Mouse (Mus musculus) stomach, embryonic 16.5 days (tissue): ENCODE data around the gene Fbxo33. TPM values are rescaled to one million over a fixed set of nuclear protein-coding genes. Genes with fewer than 3 reads are reported as not detected.
A peak's percentile ranks its signal among the peaks of the same experiment; 100 is the strongest.

Experiments used
- ATAC-seq: fragments of 200-750 bp; cut with Nextera tagmentation; 2 replicates; pipeline ENCODE4 v1.8.0; 2017; ENCODE audit warnings: moderate number of reproducible peaks, moderate TSS enrichment; ENCODE audit not compliant: insufficient read depth, low FRiP score
- H3K27ac ChIP-seq: fragments of 300-500 bp; sonication (generic); 2 replicates; pipeline ENCODE4 v1.5.1; 2014; ENCODE audit warnings: low read length
- H3K27me3 ChIP-seq: fragments of 300-500 bp; sonication (generic); 2 replicates; pipeline ENCODE4 v1.6.1; 2014; ENCODE audit warnings: low read length, control low read depth, mixed read lengths; ENCODE audit not compliant: control insufficient read depth, insufficient read depth
- H3K36me3 ChIP-seq: fragments of 300-500 bp; sonication (generic); 2 replicates; pipeline ENCODE4 v1.6.1; 2014; ENCODE audit warnings: low read length; ENCODE audit not compliant: control insufficient read depth, insufficient read depth
- H3K4me1 ChIP-seq: fragments of 300-500 bp; sonication (generic); 2 replicates; pipeline ENCODE4 v1.6.1; 2014; ENCODE audit warnings: low read length, control low read depth, mixed read lengths; ENCODE audit not compliant: control insufficient read depth, insufficient read depth
- H3K4me2 ChIP-seq: fragments of 300-500 bp; sonication (generic); 2 replicates; pipeline ENCODE4 v1.6.1; 2014; ENCODE audit warnings: low read depth, low read length, mixed read lengths
- H3K4me3 ChIP-seq: fragments of 300-500 bp; sonication (generic); replicated peaks from 2 replicates; pipeline ENCODE4 v1.5.1; 2014; ENCODE audit warnings: mild to moderate bottlenecking, low read length
- H3K9ac ChIP-seq: fragments of 300-500 bp; sonication (generic); 2 replicates; pipeline ENCODE4 v1.6.1; 2014; ENCODE audit warnings: low read length
- H3K9me3 ChIP-seq: fragments of 300-500 bp; sonication (generic); replicated peaks from 2 replicates; pipeline ENCODE4 v1.6.1; 2016; ENCODE audit warnings: low read length, control low read depth; ENCODE audit not compliant: control insufficient read depth
- WGBS: fragments of 180-500 bp; shearing (Covaris S2); extraction: QIAGEN DNeasy Blood & Tissue Kit; methylation state at CpG from one replicate; pipeline ENCODE4 v1.1.7; 2014; 5-methylcytosine and 5-hydroxymethylcytosine counted together
- polyA plus RNA-seq: library from polyadenylated mRNA; unstranded; fragments of >200 nt; fragmentation: Nextera tagmentation; extraction: Ambion mirVana; gene quantifications from 2 replicates; pipeline ENCODE4 v1.2.1, GENCODE M21; 2015

The Fbxo33 gene
- polyA plus RNA-seq: 3.5 and 4.8 TPM in 2 replicates

GRCm38 (mm10) chr12:59219325-59220225 lies at the start of gene Fbxo33:
Gene Fbxo33 (minus strand): TSS chr12:59219725.
- peak within 1 kb of the TSS; percentile 87 for H3K9ac ChIP-seq
- under 1% methylated on average over 101 of the region's 109 CpGs for WGBS
- H3K27ac ChIP-seq: peak within 1 kb of the TSS; percentile 94
- peaks cover 16% of the 10 kb centered on the region for H3K4me1 ChIP-seq
- H3K9me3 ChIP-seq: no peaks in the 10 kb centered on the region
- H3K27me3 ChIP-seq: no peaks in the 10 kb centered on the region
- H3K4me3 ChIP-seq: peak within 1 kb of the TSS; percentile 91
- peak within 1 kb of the TSS; percentile 92 for H3K4me2 ChIP-seq
- H3K36me3 ChIP-seq: no peaks in the 10 kb centered on the region
- peak; percentile 98 for ATAC-seq

- Histone ChIP-seq H3K27ac (no peak overlapping the region), H3K9ac (no peak overlapping the region), H3K4me3 (no peak overlapping the region), H3K36me3 (no peaks in the 10 kb centered on the region), H3K9me3 (no peaks in the 10 kb centered on the region), H3K4me1 (no peaks in the 10 kb centered on the region), H3K4me2 (no peak overlapping the region), H3K27me3 (no peaks in the 10 kb centered on the region)
- no peak for ATAC-seq
- WGBS: 78% methylated on average over 4 of the region's 4 CpGs
These were observed 46.4 kb upstream of the Fbxo33 start for GRCm38 (mm10) chr12:59265942-59266231.

GRCm38 (mm10) chr12:59265207-59265941 lies 45.8 kb upstream of the Fbxo33 start:
- 29% methylated on average over 15 of the region's 15 CpGs for WGBS
- no peaks in the 10 kb centered on the region for H3K36me3 ChIP-seq
- no peak overlapping the region for H3K27ac ChIP-seq
- no peak overlapping the region for H3K4me3 ChIP-seq
- no peak overlapping the region for H3K9ac ChIP-seq
- H3K9me3 ChIP-seq: no peaks in the 10 kb centered on the region
- H3K27me3 ChIP-seq: no peaks in the 10 kb centered on the region
- no peak for ATAC-seq
- H3K4me1 ChIP-seq: no peaks in the 10 kb centered on the region
- H3K4me2 ChIP-seq: no peak overlapping the region

- WGBS: 86% methylated on average over 3 of the region's 3 CpGs
- no peaks in the 10 kb centered on the region for H3K9me3 ChIP-seq
- H3K27ac ChIP-seq: no peak overlapping the region
- H3K27me3 ChIP-seq: no peaks in the 10 kb centered on the region
- no peak overlapping the region for H3K9ac ChIP-seq
- H3K4me2 ChIP-seq: no peak overlapping the region
- ATAC-seq: no peak
- no peaks in the 10 kb centered on the region for H3K4me1 ChIP-seq
- H3K4me3 ChIP-seq: no peak overlapping the region
- no peaks in the 10 kb centered on the region for H3K36me3 ChIP-seq
These were observed 43.3 kb upstream of the Fbxo33 start for GRCm38 (mm10) chr12:59262841-59263240.

GRCm38 (mm10) chr12:59260798-59261197 lies 41.3 kb upstream of the Fbxo33 start:
- Histone ChIP-seq H3K4me2 (no peak overlapping the region), H3K36me3 (no peaks in the 10 kb centered on the region), H3K4me3 (no peak overlapping the region), H3K9ac (no peak overlapping the region), H3K27ac (no peak overlapping the region), H3K4me1 (no peaks in the 10 kb centered on the region), H3K27me3 (no peaks in the 10 kb centered on the region), H3K9me3 (no peaks in the 10 kb centered on the region)
- ATAC-seq: no peak
- 43% methylated on average over 2 of the region's 2 CpGs for WGBS

- H3K4me2 ChIP-seq: no peak overlapping the region
- H3K4me1 ChIP-seq: no peaks in the 10 kb centered on the region
- no peak overlapping the region for H3K4me3 ChIP-seq
- H3K27ac ChIP-seq: no peak overlapping the region
- H3K9ac ChIP-seq: no peak overlapping the region
- no peaks in the 10 kb centered on the region for H3K27me3 ChIP-seq
- no peaks in the 10 kb centered on the region for H3K36me3 ChIP-seq
- no peak for ATAC-seq
- no peaks in the 10 kb centered on the region for H3K9me3 ChIP-seq
These were observed 40.8 kb upstream of the Fbxo33 start for GRCm38 (mm10) chr12:59260362-59260761.

GRCm38 (mm10) chr12:59259015-59259414 lies 39.5 kb upstream of the Fbxo33 start:
- H3K9ac ChIP-seq: no peak overlapping the region
- no peaks in the 10 kb centered on the region for H3K36me3 ChIP-seq
- WGBS: 89% methylated on average over 5 of the region's 5 CpGs
- no peak overlapping the region for H3K4me2 ChIP-seq
- H3K27ac ChIP-seq: no peak overlapping the region
- no peak overlapping the region for H3K4me3 ChIP-seq
- H3K27me3 ChIP-seq: no peaks in the 10 kb centered on the region
- no peaks in the 10 kb centered on the region for H3K4me1 ChIP-seq
- H3K9me3 ChIP-seq: no peaks in the 10 kb centered on the region
- no peak for ATAC-seq

GRCm38 (mm10) chr12:59250259-59250827 lies 30.8 kb upstream of the Fbxo33 start:
- Histone ChIP-seq H3K4me1 (no peaks in the 10 kb centered on the region), H3K9ac (no peak overlapping the region), H3K9me3 (no peaks in the 10 kb centered on the region), H3K4me3 (no peak overlapping the region), H3K4me2 (no peak overlapping the region), H3K27me3 (no peaks in the 10 kb centered on the region), H3K27ac (no peak overlapping the region), H3K36me3 (no peaks in the 10 kb centered on the region)
- 69% methylated on average over 2 of the region's 2 CpGs for WGBS
- ATAC-seq: no peak

GRCm38 (mm10) chr12:59248969-59249368 lies 29.4 kb upstream of the Fbxo33 start:
- H3K4me3 ChIP-seq: no peak overlapping the region
- H3K4me2 ChIP-seq: no peak overlapping the region
- 50% methylated on average over 1 of the region's 1 CpGs for WGBS
- no peaks in the 10 kb centered on the region for H3K9me3 ChIP-seq
- H3K27me3 ChIP-seq: no peaks in the 10 kb centered on the region
- ATAC-seq: no peak; the same call in 1 of the 2 replicates
- H3K27ac ChIP-seq: no peak overlapping the region
- no peak overlapping the region for H3K9ac ChIP-seq
- no peaks in the 10 kb centered on the region for H3K4me1 ChIP-seq
- H3K36me3 ChIP-seq: no peaks in the 10 kb centered on the region
